Mouse (Mus musculus) hindbrain, embryonic 10.5 days (tissue): ENCODE measurements at regions not wholly inside any gene's neighbourhood (a gene's known extent, or its start where the extent isn't known, plus 50 kb on each side); places are given as distances from the start of the nearest gene placed in this dataset.
A peak's percentile ranks its signal among the peaks of the same experiment; 100 is the strongest.

Experiments used
- DNase-seq: peaks from one replicate; pipeline ENCODE4 v3.0.0-alpha.2; 2017; ENCODE audit warnings: low spot score
- H3K27ac ChIP-seq: fragments of 300-500 bp; sonication (generic); 2 replicates; pipeline ENCODE4 v1.5.1; 2016; ENCODE audit warnings: mild to moderate bottlenecking, moderate library complexity
- H3K27me3 ChIP-seq: fragments of 300-500 bp; sonication (generic); 2 replicates; pipeline ENCODE4 v1.6.1; 2016; ENCODE audit warnings: mild to moderate bottlenecking; ENCODE audit not compliant: poor library complexity, insufficient read depth, severe bottlenecking
- H3K36me3 ChIP-seq: fragments of 300-500 bp; sonication (generic); 2 replicates; pipeline ENCODE4 v1.6.1; 2016; ENCODE audit warnings: mild to moderate bottlenecking, moderate library complexity
- H3K4me1 ChIP-seq: fragments of 300-500 bp; sonication (generic); replicated peaks from 2 replicates; pipeline ENCODE4 v1.6.1; 2016; ENCODE audit warnings: mild to moderate bottlenecking
- H3K4me3 ChIP-seq: fragments of 300-500 bp; sonication (generic); 2 replicates; pipeline ENCODE4 v1.5.1; 2016; ENCODE audit warnings: mild to moderate bottlenecking, moderate library complexity
- H3K9me3 ChIP-seq: fragments of 300-500 bp; sonication (generic); 2 replicates; pipeline ENCODE4 v1.6.1; 2016; ENCODE audit warnings: mild to moderate bottlenecking, moderate library complexity
- WGBS: fragments of 180-500 bp; shearing (Covaris S2); methylation state at CpG from one replicate; pipeline ENCODE4 v1.1.7; 2016; 5-methylcytosine and 5-hydroxymethylcytosine counted together

DNA sequence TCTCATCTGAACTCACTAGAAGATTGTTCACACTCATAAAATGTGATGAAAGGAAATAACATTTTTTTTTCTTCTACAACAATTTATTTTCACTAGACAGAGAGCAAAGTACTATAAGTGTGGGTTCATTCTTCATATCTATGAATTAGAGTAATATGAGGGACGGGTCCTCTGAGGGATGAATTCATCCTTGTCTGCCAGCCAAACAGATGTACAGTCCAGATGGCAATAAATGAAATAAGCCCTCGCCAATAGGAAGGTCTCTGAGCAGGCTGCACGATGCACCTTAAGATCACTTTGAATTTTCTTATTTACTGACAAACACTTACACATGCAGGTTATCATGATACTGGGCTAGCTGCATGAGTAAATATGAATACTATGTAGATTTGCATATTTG is 886.2 kb upstream of the Cdh10 start:
- Histone ChIP-seq H3K36me3 (no peaks in the 10 kb centered on the region), H3K4me1 (no peaks in the 10 kb centered on the region), H3K4me3 (no peak overlapping the region), H3K27me3 (no peaks in the 10 kb centered on the region), H3K9me3 (no peaks in the 10 kb centered on the region), H3K27ac (no peak overlapping the region)
- DNase-seq: no peak
- 80% methylated on average over 3 of the region's 3 CpGs for WGBS

- H3K9me3 ChIP-seq: no peaks in the 10 kb centered on the region
- no peaks in the 10 kb centered on the region for H3K4me1 ChIP-seq
- no peaks in the 10 kb centered on the region for H3K27me3 ChIP-seq
- no peak overlapping the region for H3K4me3 ChIP-seq
- no peak for DNase-seq
- WGBS: 95% methylated on average over 15 of the region's 15 CpGs
- no peaks in the 10 kb centered on the region for H3K36me3 ChIP-seq
- H3K27ac ChIP-seq: no peak overlapping the region
These were observed 884.9 kb upstream of the Cdh10 start for GRCm38 (mm10) chr15:17933875-17934274.

DNA sequence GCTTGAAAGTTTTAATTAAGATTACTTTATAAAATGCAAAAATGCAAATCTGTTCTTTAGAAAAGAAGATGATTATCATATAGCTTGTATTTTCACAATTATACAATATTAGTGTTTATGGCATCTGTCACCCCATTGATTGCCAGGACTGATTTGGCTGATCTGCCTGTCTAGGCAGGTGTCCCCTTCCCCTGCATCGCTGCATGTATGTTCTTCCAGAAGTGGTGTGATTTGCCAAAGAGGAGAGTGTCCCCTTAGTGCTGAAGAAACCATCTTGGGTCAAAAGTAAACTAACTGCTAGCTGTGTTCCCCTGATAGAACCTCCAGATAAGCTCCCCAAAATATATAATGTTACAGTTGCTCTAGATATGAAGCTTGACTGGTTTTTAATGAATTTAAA is 883.3 kb upstream of the Cdh10 start:
- no peaks in the 10 kb centered on the region for H3K36me3 ChIP-seq
- H3K4me3 ChIP-seq: no peak overlapping the region
- no peak for DNase-seq
- no peaks in the 10 kb centered on the region for H3K27me3 ChIP-seq
- H3K4me1 ChIP-seq: no peaks in the 10 kb centered on the region
- no peaks in the 10 kb centered on the region for H3K9me3 ChIP-seq
- 91% methylated on average over 1 of the region's 1 CpGs for WGBS
- no peak overlapping the region for H3K27ac ChIP-seq

- Histone ChIP-seq H3K9me3 (no peaks in the 10 kb centered on the region), H3K4me3 (no peak overlapping the region), H3K27ac (no peak overlapping the region), H3K27me3 (no peaks in the 10 kb centered on the region), H3K36me3 (no peaks in the 10 kb centered on the region), H3K4me1 (no peaks in the 10 kb centered on the region)
- no peak for DNase-seq
- WGBS: 73% methylated on average over 1 of the region's 1 CpGs
These were observed 856.0 kb upstream of the Cdh10 start for GRCm38 (mm10) chr15:17962778-17963177.

DNA sequence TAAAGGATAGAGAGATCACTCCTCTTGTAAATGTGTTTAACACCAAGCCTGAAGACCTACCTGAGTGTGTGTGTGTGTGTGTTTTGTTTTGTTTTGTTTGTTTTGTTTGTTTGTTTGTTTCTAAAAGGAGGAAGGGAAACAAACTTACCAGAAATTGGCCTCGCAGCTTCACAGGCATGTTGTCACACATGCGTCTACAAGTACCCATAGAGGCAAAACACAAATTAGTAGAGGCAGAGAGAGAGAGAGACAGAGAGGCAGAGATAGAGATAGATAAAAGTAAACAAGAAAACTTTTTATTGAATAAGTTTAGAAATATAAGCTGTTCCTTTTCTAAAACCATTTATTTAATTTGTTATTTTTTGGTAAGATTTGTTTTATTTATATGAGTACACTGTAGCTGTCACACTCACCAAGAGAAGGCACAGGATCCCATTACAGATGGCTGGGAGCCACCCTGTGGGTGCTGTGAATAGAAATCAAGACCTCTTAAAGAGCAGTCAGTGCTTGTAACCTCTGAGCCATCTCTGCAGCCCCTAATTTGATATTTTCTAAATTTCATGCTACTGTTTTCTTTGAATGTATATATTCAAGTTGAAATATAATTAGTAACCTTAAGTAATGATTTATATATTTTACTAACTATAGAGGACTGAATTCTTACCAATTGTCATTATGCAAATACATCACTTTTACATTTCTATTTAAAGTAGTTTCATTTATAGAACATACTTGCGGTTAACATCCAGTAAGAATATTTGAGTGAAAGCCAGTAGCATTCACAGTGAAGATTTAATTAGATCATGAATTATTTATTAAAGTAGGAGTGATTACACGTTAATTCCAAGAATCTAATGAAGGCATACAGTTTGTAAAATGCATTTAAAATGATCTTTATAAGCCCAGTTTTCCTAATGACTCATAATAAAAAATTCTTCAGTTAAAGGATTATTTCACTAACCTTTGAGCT is 855.2 kb upstream of the Cdh10 start:
- no peak for DNase-seq
- Histone ChIP-seq H3K27me3 (no peaks in the 10 kb centered on the region), H3K9me3 (no peaks in the 10 kb centered on the region), H3K4me3 (no peak overlapping the region), H3K27ac (no peak overlapping the region), H3K4me1 (no peaks in the 10 kb centered on the region), H3K36me3 (no peaks in the 10 kb centered on the region)
- WGBS: 88% methylated on average over 4 of the region's 4 CpGs

DNA sequence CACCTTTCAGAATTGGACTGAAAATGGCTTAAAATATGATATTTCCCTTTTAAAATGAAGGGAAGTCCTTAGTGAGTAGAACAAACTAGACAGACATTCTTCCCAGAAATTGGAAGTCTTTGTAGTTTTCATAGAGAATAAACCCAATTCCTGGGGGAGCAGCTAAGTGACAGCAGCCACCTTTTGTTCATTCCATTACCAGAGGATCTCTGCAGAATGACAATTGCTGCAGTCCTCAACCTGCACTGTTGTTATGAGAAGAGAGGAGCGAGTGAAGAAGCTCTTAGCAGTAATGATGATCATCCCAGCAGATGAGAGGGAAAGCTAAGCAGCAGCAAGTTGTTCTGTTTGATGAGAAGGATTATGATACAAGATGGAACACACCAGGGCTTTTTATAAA is 831.0 kb upstream of the Cdh10 start:
- H3K36me3 ChIP-seq: no peaks in the 10 kb centered on the region
- H3K27me3 ChIP-seq: no peaks in the 10 kb centered on the region
- H3K4me1 ChIP-seq: no peaks in the 10 kb centered on the region
- no peaks in the 10 kb centered on the region for H3K9me3 ChIP-seq
- DNase-seq: no peak
- WGBS: 64% methylated on average over 1 of the region's 1 CpGs
- H3K27ac ChIP-seq: no peak overlapping the region
- no peak overlapping the region for H3K4me3 ChIP-seq

DNA sequence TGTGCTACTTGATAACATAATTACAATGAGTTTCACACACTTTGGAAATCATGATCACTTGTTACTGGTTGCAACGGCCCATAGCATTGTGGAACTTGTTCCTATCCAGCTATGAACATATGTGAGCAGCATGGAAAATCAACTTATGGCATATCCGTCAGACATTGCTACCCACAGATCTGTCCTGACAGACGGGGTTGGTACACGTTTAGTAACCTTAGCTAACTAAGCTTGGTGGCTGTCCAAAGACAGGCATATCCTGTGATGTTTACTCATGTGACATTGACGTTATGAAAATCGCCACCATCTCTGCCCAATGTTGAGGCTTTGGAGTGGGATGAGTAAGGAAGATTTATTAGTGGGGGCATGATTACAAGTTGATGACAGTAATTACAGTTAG is 786.1 kb upstream of the Cdh10 start:
- H3K4me3 ChIP-seq: no peak overlapping the region
- WGBS: 91% methylated on average over 6 of the region's 6 CpGs
- H3K9me3 ChIP-seq: no peaks in the 10 kb centered on the region
- no peaks in the 10 kb centered on the region for H3K36me3 ChIP-seq
- no peaks in the 10 kb centered on the region for H3K27me3 ChIP-seq
- DNase-seq: no peak
- H3K4me1 ChIP-seq: no peaks in the 10 kb centered on the region
- no peak overlapping the region for H3K27ac ChIP-seq

DNA sequence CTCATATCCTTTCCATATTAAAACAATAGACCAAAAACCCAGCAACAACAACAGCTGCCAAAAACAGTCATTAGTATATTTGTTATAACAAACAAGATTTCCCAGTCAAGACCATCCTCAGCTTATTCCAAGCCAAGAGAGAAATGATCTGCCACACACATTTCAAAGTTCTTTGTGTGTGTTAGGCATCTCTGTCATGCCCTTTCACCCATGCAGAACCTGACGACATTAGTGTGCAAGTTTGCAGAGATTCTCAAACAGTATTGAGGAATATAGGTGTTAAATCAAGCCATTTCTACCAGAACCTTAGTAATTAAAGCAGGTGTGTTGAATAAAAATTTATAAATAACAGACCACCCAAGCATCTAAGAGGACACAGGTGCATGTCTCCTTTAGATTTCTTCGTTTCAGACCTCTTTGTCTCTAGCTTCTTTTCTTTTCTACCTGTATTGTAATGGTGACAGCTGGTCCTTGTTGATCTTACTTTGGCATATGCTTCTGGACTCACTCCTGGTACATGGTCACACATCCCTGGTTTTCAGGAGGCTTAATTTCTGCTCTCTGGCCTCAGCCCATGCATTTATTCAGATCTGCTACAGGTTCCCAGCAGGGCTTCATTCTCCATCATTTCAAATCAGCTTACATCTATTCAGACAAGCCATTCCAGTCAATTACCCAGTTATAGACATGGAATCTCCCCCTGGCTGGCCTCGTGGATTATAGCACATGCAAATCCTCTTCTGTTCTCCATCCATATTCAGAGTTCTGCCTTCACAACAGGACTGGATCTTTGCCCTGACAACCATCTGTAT is 766.3 kb upstream of the Cdh10 start:
- DNase-seq: peak; percentile 3

DNA sequence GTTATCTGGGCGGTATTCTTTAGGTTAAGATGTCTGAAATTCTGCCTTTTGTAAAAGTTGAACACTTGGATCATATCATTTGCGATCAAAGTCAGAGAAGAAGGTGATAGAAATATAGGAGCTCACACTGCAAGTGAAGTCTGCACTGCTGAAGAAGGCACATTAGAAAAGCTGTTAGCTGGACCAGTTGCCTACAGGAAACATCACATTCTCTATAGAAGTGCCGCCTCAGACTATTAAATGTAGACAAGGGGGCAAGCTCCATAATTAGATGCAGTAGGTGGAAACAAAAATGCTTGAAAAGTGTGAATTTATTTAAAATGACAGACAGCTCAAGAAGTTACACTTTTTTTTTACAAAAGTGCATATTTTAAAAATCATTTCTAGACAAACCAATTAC is 753.2 kb upstream of the Cdh10 start:
- 90% methylated on average over 3 of the region's 3 CpGs for WGBS
- no peak for DNase-seq
- H3K4me1 ChIP-seq: no peaks in the 10 kb centered on the region

More for the DNA sequence above, 766.3 kb upstream of the Cdh10 start:
- Histone ChIP-seq H3K9me3 (no peaks in the 10 kb centered on the region), H3K27ac (no peak overlapping the region), H3K27me3 (no peaks in the 10 kb centered on the region), H3K4me1 (no peaks in the 10 kb centered on the region), H3K4me3 (no peak overlapping the region), H3K36me3 (no peaks in the 10 kb centered on the region)
- WGBS: 54% methylated on average over 3 of the region's 3 CpGs

GRCm38 (mm10) chr15:18079644-18080043 is 739.1 kb upstream of the Cdh10 start:
- WGBS: 80% methylated on average over 1 of the region's 1 CpGs
- Histone ChIP-seq H3K27ac (no peak overlapping the region), H3K9me3 (no peaks in the 10 kb centered on the region), H3K36me3 (no peaks in the 10 kb centered on the region), H3K27me3 (no peaks in the 10 kb centered on the region), H3K4me3 (no peak overlapping the region), H3K4me1 (no peaks in the 10 kb centered on the region)
- DNase-seq: no peak

More for the DNA sequence above, 753.2 kb upstream of the Cdh10 start:
- Histone ChIP-seq H3K4me3 (no peak overlapping the region), H3K27ac (no peak overlapping the region), H3K27me3 (no peaks in the 10 kb centered on the region), H3K36me3 (no peaks in the 10 kb centered on the region), H3K9me3 (no peaks in the 10 kb centered on the region)
